Mouse (Mus musculus): Measurements from ENCODE around the gene Ubtd1. TPM values are rescaled to one million over a fixed set of nuclear protein-coding genes. Genes with fewer than 3 reads are reported as not detected.
A peak's percentile ranks its signal among the peaks of the same experiment; 100 is the strongest.

Ubtd1 gene
- polyA plus RNA-seq, 1 experiment from 2014 or later = 13.0 TPM

- no peaks in the 10 kb centered on the region for H3K9me3 ChIP-seq
- H3K4me3 ChIP-seq = no peak overlapping the region
- H3K9ac ChIP-seq = no peak overlapping the region
- H3K27me3 ChIP-seq = no peaks in the 10 kb centered on the region
- no peak for ATAC-seq (ENCODE audit: low FRiP score, low read depth)
- no peaks in the 10 kb centered on the region for H3K4me1 ChIP-seq (replicated peaks)
- H3K36me3 ChIP-seq = no peaks in the 10 kb centered on the region
- H3K4me2 ChIP-seq = no peak overlapping the region
- WGBS = 82% methylated on average over 6 of the region's 6 CpGs
- H3K27ac ChIP-seq (replicated peaks) = no peak overlapping the region
Observed at GRCm38 (mm10) chr19:42054255-42054654, 72.7 kb downstream of the Ubtd1 start.

DNA sequence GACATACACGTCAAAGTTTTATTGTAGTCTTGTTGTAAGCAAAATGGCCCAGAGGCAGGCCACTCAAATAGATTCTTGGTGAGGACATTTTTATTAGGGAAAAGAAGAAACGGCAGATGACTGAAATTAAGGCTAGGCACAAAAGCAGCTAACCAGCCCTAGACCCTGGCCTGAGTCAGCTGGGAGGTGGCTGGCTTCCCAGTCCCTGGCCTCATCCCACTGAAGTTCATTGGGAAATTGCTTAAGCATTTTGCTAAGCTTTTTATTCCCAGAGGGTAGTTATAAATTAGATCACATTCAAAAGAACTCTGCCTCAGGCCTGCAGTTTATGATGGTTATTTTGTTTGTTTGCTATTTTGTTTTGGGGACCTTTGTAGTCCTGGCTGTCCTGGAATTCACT, 74.3 kb downstream of the Ubtd1 start:
- Histone ChIP-seq H3K27me3 (no peaks in the 10 kb centered on the region), H3K36me3 (no peaks in the 10 kb centered on the region), H3K27ac (replicated peaks) (no peak overlapping the region), H3K4me2 (no peak overlapping the region), H3K9me3 (no peaks in the 10 kb centered on the region), H3K4me3 (no peak overlapping the region), H3K9ac (no peak overlapping the region), H3K4me1 (replicated peaks) (no peaks in the 10 kb centered on the region)
- 81% methylated on average over 2 of the region's 2 CpGs for WGBS
- no peak for ATAC-seq (ENCODE audit: low FRiP score, low read depth)

DNA sequence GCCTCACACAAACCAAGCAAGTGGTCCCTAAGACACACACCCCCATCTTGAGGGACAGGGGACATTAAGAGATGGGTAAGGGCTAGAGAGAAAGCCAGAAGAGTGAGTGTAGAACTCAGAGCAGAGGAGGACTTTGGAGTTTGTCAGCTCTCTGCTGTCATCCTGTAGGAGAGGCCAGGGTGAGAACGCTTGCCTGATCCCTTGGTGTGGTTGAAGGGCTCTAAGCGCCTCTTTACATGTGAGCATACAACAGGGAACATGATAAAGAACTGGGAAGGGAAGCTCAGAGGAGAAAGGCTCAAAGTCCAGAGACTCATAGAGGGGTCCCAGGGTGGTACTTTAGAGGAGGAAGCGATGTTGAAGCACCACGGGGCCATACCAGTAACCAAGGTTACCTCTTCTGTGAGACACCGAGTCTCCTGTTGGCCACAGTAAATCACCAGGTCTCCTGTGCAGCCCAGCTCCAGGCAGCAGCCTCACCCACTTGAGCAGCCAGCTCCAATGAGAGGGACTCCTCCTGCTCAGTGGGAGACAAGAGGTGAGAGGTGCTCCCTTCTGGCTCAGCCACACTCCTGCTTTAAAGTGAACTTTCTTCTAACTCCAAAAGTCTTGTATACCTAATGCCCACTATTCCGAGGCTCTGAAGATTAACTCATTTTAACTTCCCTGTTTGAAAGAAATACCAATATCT, 75.3 kb downstream of the Ubtd1 start:
- no peak for ATAC-seq (ENCODE audit: low FRiP score, low read depth)
- Histone ChIP-seq H3K27me3 (no peaks in the 10 kb centered on the region), H3K36me3 (no peaks in the 10 kb centered on the region), H3K9me3 (no peaks in the 10 kb centered on the region), H3K9ac (no peak overlapping the region), H3K4me3 (no peak overlapping the region), H3K4me1 (replicated peaks) (no peaks in the 10 kb centered on the region), H3K4me2 (no peak overlapping the region), H3K27ac (replicated peaks) (no peak overlapping the region)
- 88% methylated on average over 6 of the region's 6 CpGs for WGBS

DNA sequence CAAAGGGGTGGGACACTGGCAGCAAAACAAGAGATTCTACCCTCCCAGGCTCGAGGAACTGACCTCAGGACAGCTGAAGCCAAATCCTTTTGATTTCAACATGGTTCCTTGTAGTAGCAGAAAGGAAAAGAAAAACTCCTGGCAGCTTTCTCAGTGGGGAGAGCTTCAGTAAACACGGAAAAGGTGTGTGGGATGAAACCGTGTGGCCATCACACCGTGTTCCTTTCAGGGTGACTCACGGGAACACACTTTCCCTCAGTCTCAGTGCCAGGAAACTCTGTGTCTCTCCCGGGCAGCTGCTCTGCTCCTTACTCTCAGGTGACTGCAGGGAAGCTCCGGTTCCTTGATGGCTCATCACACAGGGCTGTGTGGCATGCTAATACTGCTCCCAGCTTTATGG, 76.9 kb downstream of the Ubtd1 start:
- 74% methylated on average over 7 of the region's 7 CpGs for WGBS
- H3K36me3 ChIP-seq = no peaks in the 10 kb centered on the region
- H3K4me3 ChIP-seq = no peak overlapping the region
- no peak for ATAC-seq (ENCODE audit: low FRiP score, low read depth)
- no peak overlapping the region for H3K27ac ChIP-seq (replicated peaks)
- H3K9ac ChIP-seq = no peak overlapping the region
- H3K4me2 ChIP-seq = no peak overlapping the region
- no peaks in the 10 kb centered on the region for H3K9me3 ChIP-seq
- no peaks in the 10 kb centered on the region for H3K4me1 ChIP-seq (replicated peaks)
- no peaks in the 10 kb centered on the region for H3K27me3 ChIP-seq

DNA sequence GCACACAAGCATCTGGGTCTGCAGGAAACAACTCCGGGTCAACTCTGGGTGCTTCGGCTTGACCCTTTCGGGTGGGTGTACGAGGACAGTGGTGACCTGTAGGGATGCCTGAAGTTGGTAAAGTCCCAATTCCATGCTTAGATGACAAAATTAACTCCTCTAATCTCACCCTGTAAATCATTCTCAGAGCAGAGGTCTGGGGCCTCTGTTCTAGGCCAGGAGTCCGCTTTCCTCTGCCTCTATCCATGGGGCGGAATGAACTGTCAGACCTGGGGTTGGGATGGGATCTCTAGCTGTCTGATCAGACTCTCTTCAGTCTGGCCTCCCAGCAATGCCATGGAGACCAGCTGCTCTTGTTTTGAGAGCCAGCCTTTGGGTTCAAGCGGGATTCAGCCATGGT, 79.9 kb downstream of the Ubtd1 start:
- H3K9ac ChIP-seq = no peak overlapping the region
- no peaks in the 10 kb centered on the region for H3K9me3 ChIP-seq
- 94% methylated on average over 7 of the region's 7 CpGs for WGBS
- no peaks in the 10 kb centered on the region for H3K4me1 ChIP-seq (replicated peaks)
- H3K27me3 ChIP-seq = no peaks in the 10 kb centered on the region
- H3K27ac ChIP-seq (replicated peaks) = no peak overlapping the region
- no peaks in the 10 kb centered on the region for H3K36me3 ChIP-seq
- no peak for ATAC-seq (ENCODE audit: low FRiP score, low read depth)
- H3K4me2 ChIP-seq = no peak overlapping the region
- no peak overlapping the region for H3K4me3 ChIP-seq

DNA sequence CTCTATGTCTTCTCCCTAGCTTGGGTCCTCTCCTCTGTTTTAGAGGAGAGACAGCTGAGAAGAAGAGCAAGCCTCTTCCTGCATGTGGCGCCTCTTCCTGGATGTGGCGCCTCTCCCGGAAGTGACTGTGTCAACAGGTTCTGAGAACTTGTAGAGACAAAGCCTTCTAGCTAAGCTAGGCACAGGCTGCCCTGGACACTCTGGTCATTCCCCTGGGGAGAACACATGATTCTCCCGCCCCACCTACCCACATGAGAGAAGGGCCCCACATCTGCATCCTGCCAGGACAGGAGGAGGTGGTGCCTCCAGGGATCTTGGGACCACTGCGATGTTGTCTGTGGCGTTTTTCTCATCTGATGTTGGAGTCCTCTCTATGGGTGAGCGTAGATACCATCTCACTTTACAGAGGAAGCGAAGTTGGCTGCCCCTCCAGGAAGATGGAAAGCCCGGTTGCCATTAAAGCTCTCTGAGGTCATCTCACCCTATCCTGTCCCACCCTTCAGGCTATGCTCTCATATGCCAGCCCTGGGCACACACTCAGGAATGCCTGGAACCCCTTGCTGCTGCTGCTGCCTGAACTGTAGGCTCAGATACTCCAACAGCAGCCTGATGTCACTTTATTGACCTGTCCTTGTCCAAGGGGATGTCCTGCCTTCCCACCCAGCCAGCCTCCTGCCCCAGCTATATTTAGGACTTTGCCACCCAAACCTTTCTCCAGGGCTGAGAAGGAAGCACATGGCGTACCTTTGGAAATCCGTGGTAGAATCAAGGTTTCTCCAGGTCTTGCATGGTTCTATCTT, 87.1 kb downstream of the Ubtd1 start:
- WGBS = 83% methylated on average over 11 of the region's 11 CpGs

DNA sequence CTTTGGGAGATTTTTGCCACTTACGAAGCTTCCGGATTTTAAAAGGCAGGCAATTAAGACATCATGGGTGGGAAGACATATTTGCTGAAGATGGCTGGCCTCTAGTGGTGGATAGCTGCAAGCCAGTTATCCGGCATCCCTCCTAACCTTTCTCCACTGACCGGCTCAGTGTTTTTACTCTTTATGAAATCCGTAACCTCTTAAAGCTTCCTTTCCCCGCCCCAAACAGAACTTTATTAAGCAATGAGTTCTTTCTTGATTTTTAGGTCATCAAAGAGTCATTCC, 87.6 kb downstream of the Ubtd1 start:
- no peak overlapping the region for H3K9ac ChIP-seq
- H3K27ac ChIP-seq (replicated peaks) = no peak overlapping the region
- ATAC-seq (ENCODE audit: low FRiP score, low read depth) = no peak
- H3K9me3 ChIP-seq = no peaks in the 10 kb centered on the region
- H3K27me3 ChIP-seq = no peaks in the 10 kb centered on the region
- no peaks in the 10 kb centered on the region for H3K4me1 ChIP-seq (replicated peaks)
- H3K36me3 ChIP-seq = peaks cover 2% of the 10 kb centered on the region; the same call in 1 of the 2 replicates
- H3K4me3 ChIP-seq = no peak overlapping the region
- 58% methylated on average over 6 of the region's 6 CpGs for WGBS
- 0 out of 2 replicates have a peak overlapping the region, but pooled peaks have one; percentile 24 for H3K4me2 ChIP-seq

More for the DNA sequence above, 87.1 kb downstream of the Ubtd1 start:
- Histone ChIP-seq H3K27me3 (no peaks in the 10 kb centered on the region), H3K9ac (no peak overlapping the region), H3K9me3 (no peaks in the 10 kb centered on the region), H3K36me3 (no peaks in the 10 kb centered on the region), H3K4me3 (no peak overlapping the region), H3K4me2 (peak overlapping the region; percentile 24; the same call in 1 of the 2 replicates), H3K27ac (replicated peaks) (no peak overlapping the region), H3K4me1 (replicated peaks) (no peaks in the 10 kb centered on the region)
- ATAC-seq (ENCODE audit: low FRiP score, low read depth) = 0 out of 2 replicates have a peak, but pooled peaks have one; percentile 30

GRCm38 (mm10) chr19:42071221-42071620, 89.7 kb downstream of the Ubtd1 start:
- Histone ChIP-seq H3K9ac (no peak overlapping the region), H3K4me3 (no peak overlapping the region), H3K27ac (replicated peaks) (no peak overlapping the region), H3K4me2 (no peak overlapping the region), H3K36me3 (peaks cover 13% of the 10 kb centered on the region), H3K27me3 (no peaks in the 10 kb centered on the region), H3K9me3 (no peaks in the 10 kb centered on the region), H3K4me1 (replicated peaks) (no peaks in the 10 kb centered on the region)
- 72% methylated on average over 7 of the region's 7 CpGs for WGBS
- no peak for ATAC-seq (ENCODE audit: low FRiP score, low read depth)

DNA sequence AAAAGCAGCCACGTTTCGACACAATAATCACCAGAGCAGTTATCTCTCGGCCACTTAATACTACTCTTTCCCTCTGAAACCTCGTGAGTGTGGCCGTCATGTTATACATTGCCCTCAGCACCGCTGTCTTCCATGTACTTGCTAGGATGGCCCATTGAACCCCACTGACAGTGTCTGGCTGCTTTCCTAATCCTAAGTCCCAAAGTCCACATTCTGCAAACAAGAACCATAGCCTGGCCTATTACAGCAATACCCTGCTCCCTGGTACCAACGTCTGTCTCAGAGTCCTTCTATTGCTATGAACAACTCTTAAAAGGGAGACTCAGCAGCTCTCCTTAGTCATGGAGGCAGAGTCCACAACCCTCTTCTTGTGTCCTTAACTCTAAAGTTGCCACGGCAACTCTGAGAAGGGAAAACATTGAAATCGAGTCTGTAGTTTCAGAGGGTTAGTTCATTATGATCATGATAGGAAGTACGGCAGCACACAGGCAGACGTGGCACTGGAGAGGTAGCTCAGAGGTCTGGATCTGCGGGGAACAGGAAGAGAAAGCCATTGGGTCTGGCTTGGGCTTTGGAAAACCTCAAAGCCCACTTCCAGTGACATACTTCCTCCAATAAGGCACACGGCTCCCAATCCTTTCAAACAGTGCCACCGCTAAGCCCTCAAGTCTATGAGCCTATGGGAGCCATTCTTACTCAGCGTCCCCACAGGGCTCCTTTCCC, 90.5 kb downstream of the Ubtd1 start:
- Histone ChIP-seq H3K9me3 (no peaks in the 10 kb centered on the region), H3K4me3 (no peak overlapping the region), H3K9ac (no peak overlapping the region), H3K4me1 (replicated peaks) (no peaks in the 10 kb centered on the region), H3K27me3 (no peaks in the 10 kb centered on the region), H3K4me2 (no peak overlapping the region), H3K36me3 (peaks cover 19% of the 10 kb centered on the region), H3K27ac (replicated peaks) (no peak overlapping the region)
- ATAC-seq (ENCODE audit: low FRiP score, low read depth) = no peak
- 84% methylated on average over 15 of the region's 15 CpGs for WGBS

DNA sequence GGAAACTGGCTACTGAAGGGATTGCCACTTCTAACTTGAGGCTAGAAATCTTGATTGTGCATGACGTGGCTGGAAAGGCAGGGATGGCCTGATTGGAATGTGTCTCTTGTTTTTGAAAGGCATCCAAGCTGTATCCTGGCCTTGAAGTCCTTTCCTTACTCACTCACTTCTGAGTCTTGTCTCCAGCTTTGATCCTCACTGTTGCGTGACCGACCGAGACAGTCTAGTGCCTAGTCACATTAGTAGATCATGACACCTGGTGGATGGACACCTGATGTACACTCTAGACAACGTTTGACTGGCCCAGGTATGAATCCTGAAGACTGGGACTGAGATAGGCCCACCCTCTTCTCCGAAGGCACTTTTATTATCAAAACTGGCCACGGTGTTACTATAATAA, 91.2 kb downstream of the Ubtd1 start:
- no peaks in the 10 kb centered on the region for H3K4me1 ChIP-seq (replicated peaks)
- H3K36me3 ChIP-seq = peaks cover 22% of the 10 kb centered on the region
- no peak overlapping the region for H3K4me3 ChIP-seq
- H3K9ac ChIP-seq = no peak overlapping the region
- no peaks in the 10 kb centered on the region for H3K27me3 ChIP-seq
- ATAC-seq (ENCODE audit: low FRiP score, low read depth) = no peak
- H3K4me2 ChIP-seq = no peak overlapping the region
- 84% methylated on average over 7 of the region's 7 CpGs for WGBS
- H3K9me3 ChIP-seq = no peaks in the 10 kb centered on the region
- H3K27ac ChIP-seq (replicated peaks) = no peak overlapping the region

DNA sequence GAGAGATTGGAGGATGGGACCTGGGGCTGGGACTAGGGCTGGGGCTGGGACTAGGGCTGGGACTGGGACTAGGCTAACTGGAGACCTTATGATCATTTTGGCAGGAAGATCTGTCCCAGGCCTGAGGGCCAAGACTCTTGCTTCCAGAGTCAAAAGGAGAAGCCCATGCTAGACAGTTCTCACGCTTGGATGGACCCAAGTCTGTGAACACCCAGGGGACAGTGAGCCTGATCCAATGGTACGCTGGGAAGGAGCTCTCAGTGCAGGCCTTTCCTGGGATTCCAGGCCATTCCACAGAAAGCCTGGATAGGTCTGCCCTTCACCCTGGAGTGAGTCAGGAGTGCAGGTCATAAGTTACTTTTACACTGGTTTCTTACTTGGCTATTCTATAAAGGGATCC, 93.5 kb downstream of the Ubtd1 start:
- H3K36me3 ChIP-seq = peaks cover 34% of the 10 kb centered on the region
- no peaks in the 10 kb centered on the region for H3K4me1 ChIP-seq (replicated peaks)
- no peaks in the 10 kb centered on the region for H3K27me3 ChIP-seq
- no peak for ATAC-seq (ENCODE audit: low FRiP score, low read depth)
- no peak overlapping the region for H3K4me2 ChIP-seq
- H3K27ac ChIP-seq (replicated peaks) = no peak overlapping the region
- 80% methylated on average over 2 of the region's 2 CpGs for WGBS
- H3K9ac ChIP-seq = no peak overlapping the region
- no peak overlapping the region for H3K4me3 ChIP-seq
- H3K9me3 ChIP-seq = no peaks in the 10 kb centered on the region

DNA sequence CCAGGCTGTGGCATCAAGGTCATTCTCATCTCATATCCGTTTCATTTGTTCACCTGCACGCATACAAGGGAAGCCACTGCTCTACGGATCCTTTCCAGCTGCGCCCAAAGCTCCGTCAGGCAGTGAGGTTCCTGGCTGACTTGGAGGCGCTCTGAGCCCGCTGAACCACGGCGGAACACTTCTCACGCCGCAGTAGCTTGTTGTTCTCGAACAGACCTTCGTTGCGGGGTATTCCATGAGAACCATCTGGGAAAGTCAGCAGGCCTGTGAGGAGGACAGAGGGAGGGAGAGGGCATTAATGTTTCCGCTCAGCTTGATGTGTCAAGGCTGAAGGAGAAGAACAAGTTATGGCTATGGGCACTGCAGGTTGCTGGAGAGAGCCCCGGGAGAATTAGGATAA, 94.4 kb downstream of the Ubtd1 start:
- Histone ChIP-seq H3K4me2 (no peak overlapping the region), H3K4me3 (no peak overlapping the region), H3K9me3 (no peaks in the 10 kb centered on the region), H3K27ac (replicated peaks) (no peak overlapping the region), H3K9ac (no peak overlapping the region), H3K36me3 (peaks cover 34% of the 10 kb centered on the region), H3K27me3 (no peaks in the 10 kb centered on the region), H3K4me1 (replicated peaks) (no peaks in the 10 kb centered on the region)
- 86% methylated on average over 16 of the region's 16 CpGs for WGBS
- no peak for ATAC-seq (ENCODE audit: low FRiP score, low read depth)
